Mouse (Mus musculus): ENCODE data around the gene Bbip1.
"Not testable (repeated sequence)": the region's sequence is repeated elsewhere in the genome, so short reads cannot be mapped to it uniquely, and the experiment has no call there.

Gene Bbip1

DNA sequence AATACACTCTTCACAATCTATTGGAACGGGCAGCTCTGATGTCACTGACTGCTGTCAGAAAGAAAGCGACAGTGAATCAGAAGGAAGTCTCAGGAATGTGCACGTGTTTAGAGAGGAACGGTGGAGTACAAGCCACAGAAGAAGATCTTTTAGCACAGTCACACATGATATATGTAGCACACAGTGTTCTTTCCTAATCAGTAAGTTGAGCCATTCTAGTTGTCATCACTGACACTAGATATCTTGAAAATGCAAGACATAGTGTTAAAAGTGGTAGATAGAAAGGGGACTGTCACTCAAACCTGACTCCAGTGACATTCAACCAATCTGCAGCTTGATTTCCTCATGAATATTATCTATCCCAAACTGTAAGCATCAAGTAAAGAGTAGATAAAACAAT, 5.0 kb downstream of the Bbip1 start:
- Histone ChIP-seq H3K36me3 (ENCODE audit: insufficient read depth, low read length) (no peaks in the 10 kb centered on the region), H3K9me3 (ENCODE audit: low read length) (no peaks in the 10 kb centered on the region), H3K27me3 (ENCODE audit: insufficient read depth, low read length) (no peaks in the 10 kb centered on the region), H3K4me1 (replicated peaks; ENCODE audit: low read depth, low read length) (peaks cover 10% of the 10 kb centered on the region), H3K4me3 (replicated peaks; ENCODE audit: low read length) (no peak overlapping the region)
- TF ChIP-seq CTCF (conservative IDR thresholded peaks at IDR 0.05; ENCODE audit: low read length) (no peak), POU5F1 (IDR thresholded peaks at IDR 0.05; ENCODE audit: borderline replicate concordance, low read length) (no peak), NANOG (IDR thresholded peaks at IDR 0.05; ENCODE audit: borderline replicate concordance, low read length) (no peak)

DNA sequence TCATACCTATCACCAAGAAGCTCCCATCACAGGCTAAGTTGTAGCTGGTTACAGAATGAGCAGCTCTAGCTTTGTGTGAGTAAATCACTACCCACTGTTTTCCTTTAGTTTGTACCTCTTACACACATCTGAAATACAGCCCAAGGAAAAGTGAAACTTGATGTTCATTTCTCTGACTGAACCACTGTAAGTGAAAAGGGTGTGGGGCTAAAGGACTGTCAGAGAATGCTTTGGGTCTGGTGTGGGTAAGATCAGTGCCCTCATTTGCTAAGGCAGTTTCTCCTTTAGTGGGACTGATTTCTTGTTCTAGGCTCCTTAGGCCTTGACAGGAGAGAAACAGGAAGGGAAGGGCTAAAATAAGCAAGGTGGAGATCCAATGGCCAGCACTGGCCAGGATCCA, 10.4 kb downstream of the Bbip1 start:
- H3K9me3 ChIP-seq (ENCODE audit: low read length): no peaks in the 10 kb centered on the region
- no peak for TF ChIP-seq POU5F1 (IDR thresholded peaks at IDR 0.05; ENCODE audit: borderline replicate concordance, low read length)
- TF ChIP-seq CTCF (conservative IDR thresholded peaks at IDR 0.05; ENCODE audit: low read length): no peak
- TF ChIP-seq NANOG (IDR thresholded peaks at IDR 0.05; ENCODE audit: borderline replicate concordance, low read length): no peak
- no peaks in the 10 kb centered on the region for H3K4me1 ChIP-seq (replicated peaks; ENCODE audit: low read depth, low read length)
- H3K27me3 ChIP-seq (ENCODE audit: insufficient read depth, low read length): no peaks in the 10 kb centered on the region
- H3K36me3 ChIP-seq (ENCODE audit: insufficient read depth, low read length): peaks cover 16% of the 10 kb centered on the region
- H3K4me3 ChIP-seq (replicated peaks; ENCODE audit: low read length): no peak overlapping the region

DNA sequence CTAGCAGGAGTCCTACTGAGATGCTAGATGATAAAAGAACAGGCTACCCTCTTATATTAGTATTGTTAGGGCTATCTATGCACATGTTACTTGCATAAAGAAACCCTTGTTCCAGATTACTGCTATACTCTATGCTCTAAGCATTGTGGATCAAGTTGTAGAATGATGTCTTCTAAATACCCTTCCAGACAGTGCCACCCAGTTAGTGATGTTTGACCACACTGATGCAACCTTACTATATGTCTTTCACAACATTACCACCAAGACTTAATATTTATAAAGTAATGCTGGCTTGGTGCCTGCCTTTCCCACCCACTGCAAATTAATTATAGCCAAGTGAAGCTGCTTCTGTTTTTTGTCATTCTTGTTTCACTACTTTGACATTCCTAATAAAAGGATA, 11.4 kb downstream of the Bbip1 start:
- TF ChIP-seq POU5F1 (IDR thresholded peaks at IDR 0.05; ENCODE audit: borderline replicate concordance, low read length): no peak
- H3K27me3 ChIP-seq (ENCODE audit: insufficient read depth, low read length): no peaks in the 10 kb centered on the region
- H3K4me3 ChIP-seq (replicated peaks; ENCODE audit: low read length): no peak overlapping the region
- no peaks in the 10 kb centered on the region for H3K9me3 ChIP-seq (ENCODE audit: low read length)
- H3K4me1 ChIP-seq (replicated peaks; ENCODE audit: low read depth, low read length): no peaks in the 10 kb centered on the region
- H3K36me3 ChIP-seq (ENCODE audit: insufficient read depth, low read length): peaks cover 19% of the 10 kb centered on the region

DNA sequence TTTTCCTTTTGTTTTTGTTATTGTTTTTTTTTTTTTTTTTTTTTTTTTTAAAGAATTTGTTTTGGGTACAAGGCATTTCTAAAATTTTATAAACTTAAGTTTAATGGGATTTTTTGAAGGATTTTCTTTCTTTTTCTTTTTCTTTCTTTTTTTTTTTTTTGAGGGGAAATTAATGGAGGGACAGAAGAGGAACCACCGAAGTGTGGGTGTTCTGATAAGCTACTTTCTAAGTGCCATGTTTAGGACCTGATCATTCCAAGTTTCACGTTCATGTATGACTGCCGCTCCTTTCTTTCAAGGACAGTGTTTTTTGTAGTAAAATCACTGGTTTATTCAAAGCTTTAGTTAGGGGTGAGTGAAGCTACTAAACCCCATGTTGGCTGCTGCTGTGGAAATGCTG, 15.2 kb downstream of the Bbip1 start:
- Histone ChIP-seq H3K36me3 (ENCODE audit: insufficient read depth, low read length) (peaks cover 20% of the 10 kb centered on the region), H3K4me1 (replicated peaks; ENCODE audit: low read depth, low read length) (no peaks in the 10 kb centered on the region), H3K9me3 (ENCODE audit: low read length) (no peaks in the 10 kb centered on the region), H3K27me3 (ENCODE audit: insufficient read depth, low read length) (no peaks in the 10 kb centered on the region), H3K4me3 (replicated peaks; ENCODE audit: low read length) (no peak overlapping the region)
- TF ChIP-seq POU5F1 (IDR thresholded peaks at IDR 0.05; ENCODE audit: borderline replicate concordance, low read length) (no peak), CTCF (conservative IDR thresholded peaks at IDR 0.05; ENCODE audit: low read length) (no peak), NANOG (IDR thresholded peaks at IDR 0.05; ENCODE audit: borderline replicate concordance, low read length) (no peak)

DNA sequence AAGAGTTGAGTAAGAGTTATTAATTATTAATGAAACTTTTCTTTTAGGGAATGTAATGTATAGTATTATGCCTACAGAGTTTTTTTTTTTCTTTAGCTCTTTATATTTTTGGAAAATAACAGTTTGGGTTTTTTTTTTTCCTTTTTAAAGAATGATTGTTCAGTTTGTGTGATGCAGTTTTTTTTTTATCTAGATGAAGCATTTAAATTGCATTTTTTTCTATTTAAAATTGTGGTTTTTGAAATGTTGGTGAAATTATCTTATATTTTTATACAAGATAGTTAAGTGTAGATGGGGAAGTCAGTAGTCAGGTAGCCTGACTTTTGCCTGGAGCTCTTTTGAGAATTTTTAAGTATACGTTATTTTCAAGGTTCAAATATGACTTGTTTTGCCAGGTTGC, 17.7 kb downstream of the Bbip1 start:
- TF ChIP-seq NANOG (IDR thresholded peaks at IDR 0.05; ENCODE audit: borderline replicate concordance, low read length) (no peak), POU5F1 (IDR thresholded peaks at IDR 0.05; ENCODE audit: borderline replicate concordance, low read length) (no peak), CTCF (conservative IDR thresholded peaks at IDR 0.05; ENCODE audit: low read length) (no peak)
- no peak overlapping the region for H3K4me3 ChIP-seq (replicated peaks; ENCODE audit: low read length)
- no peaks in the 10 kb centered on the region for H3K27me3 ChIP-seq (ENCODE audit: insufficient read depth, low read length)
- H3K36me3 ChIP-seq (ENCODE audit: insufficient read depth, low read length): peaks cover 20% of the 10 kb centered on the region
- H3K4me1 ChIP-seq (replicated peaks; ENCODE audit: low read depth, low read length): no peaks in the 10 kb centered on the region
- no peaks in the 10 kb centered on the region for H3K9me3 ChIP-seq (ENCODE audit: low read length)

DNA sequence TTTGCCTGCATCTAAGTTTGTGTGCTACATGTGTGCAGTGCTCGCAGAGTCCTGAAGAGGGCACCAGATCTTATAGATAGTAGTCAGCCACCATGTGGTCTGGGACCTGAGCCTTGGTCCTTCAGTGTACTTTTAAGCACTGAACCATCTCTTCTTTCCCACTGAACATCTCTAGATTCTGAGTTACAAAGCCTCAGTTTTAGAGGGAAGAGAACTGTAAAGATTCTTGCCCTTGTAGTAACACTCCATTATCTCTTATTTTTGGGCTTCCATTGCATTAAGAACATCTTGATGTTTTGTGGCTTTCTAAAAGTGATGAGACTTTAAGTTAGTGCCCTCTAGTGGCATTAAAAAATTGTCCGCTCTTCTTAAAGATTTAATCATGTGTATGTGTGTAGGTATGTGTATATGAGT, 19.1 kb downstream of the Bbip1 start:
- Histone ChIP-seq H3K4me3 (replicated peaks; ENCODE audit: low read length) (no peak overlapping the region), H3K4me1 (replicated peaks; ENCODE audit: low read depth, low read length) (no peaks in the 10 kb centered on the region), H3K27me3 (ENCODE audit: insufficient read depth, low read length) (no peaks in the 10 kb centered on the region), H3K36me3 (ENCODE audit: insufficient read depth, low read length) (peaks cover 9% of the 10 kb centered on the region), H3K9me3 (ENCODE audit: low read length) (no peaks in the 10 kb centered on the region)
- TF ChIP-seq NANOG (IDR thresholded peaks at IDR 0.05; ENCODE audit: borderline replicate concordance, low read length) (no peak), CTCF (conservative IDR thresholded peaks at IDR 0.05; ENCODE audit: low read length) (peak; percentile 27), POU5F1 (IDR thresholded peaks at IDR 0.05; ENCODE audit: borderline replicate concordance, low read length) (no peak)

DNA sequence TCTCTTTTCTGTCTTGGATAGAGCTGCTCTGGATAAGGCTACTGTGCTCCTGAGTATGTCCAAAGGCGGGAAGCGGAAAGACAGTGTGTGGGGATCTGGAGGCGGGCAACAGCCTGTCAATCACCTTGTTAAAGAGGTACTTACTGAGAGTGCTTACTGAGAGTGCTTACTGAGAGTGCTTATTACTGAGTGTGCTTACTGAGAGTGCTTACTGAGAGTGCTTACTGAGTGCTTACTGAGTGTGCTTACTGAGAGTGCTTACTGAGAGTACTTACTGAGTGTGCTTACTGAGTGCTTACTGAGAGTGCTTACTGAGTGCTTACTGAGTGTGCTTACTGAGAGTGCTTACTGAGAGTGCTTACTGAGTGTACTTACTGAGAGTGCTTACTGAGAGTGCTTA, 22.4 kb downstream of the Bbip1 start:
- H3K27me3 ChIP-seq (ENCODE audit: insufficient read depth, low read length); H3K9me3 ChIP-seq (ENCODE audit: low read length); H3K4me3 ChIP-seq (replicated peaks; ENCODE audit: low read length); H3K4me1 ChIP-seq (replicated peaks; ENCODE audit: low read depth, low read length): not testable (repeated sequence)
- peaks cover 12% of the 10 kb centered on the region; the same call in 1 of the 2 replicates for H3K36me3 ChIP-seq (ENCODE audit: insufficient read depth, low read length)

DNA sequence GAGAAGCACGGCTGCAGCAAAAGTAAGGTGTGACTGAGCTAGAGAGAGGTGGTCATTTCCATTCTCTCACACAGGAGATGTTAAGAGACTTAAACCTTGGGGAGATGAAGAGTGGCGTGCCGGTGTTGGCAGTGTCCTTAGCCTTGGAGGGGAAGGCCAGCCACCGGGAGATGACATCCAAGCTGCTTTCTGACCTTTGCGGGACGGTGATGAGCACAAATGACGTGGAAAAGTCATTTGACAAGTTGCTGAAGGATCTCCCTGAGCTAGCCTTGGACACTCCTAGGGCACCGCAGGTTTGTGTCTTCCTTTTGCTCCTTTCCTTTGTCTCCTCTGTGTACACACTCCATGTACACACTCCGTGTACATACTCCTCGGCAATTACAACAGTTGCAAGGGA, 24.9 kb downstream of the Bbip1 start:
- H3K4me3 ChIP-seq (replicated peaks; ENCODE audit: low read length): no peak overlapping the region
- peaks cover 12% of the 10 kb centered on the region; the same call in 1 of the 2 replicates for H3K36me3 ChIP-seq (ENCODE audit: insufficient read depth, low read length)
- H3K27me3 ChIP-seq (ENCODE audit: insufficient read depth, low read length): no peaks in the 10 kb centered on the region
- TF ChIP-seq CTCF (conservative IDR thresholded peaks at IDR 0.05; ENCODE audit: low read length) (no peak), POU5F1 (IDR thresholded peaks at IDR 0.05; ENCODE audit: borderline replicate concordance, low read length) (no peak), NANOG (IDR thresholded peaks at IDR 0.05; ENCODE audit: borderline replicate concordance, low read length) (no peak)
- no peaks in the 10 kb centered on the region for H3K4me1 ChIP-seq (replicated peaks; ENCODE audit: low read depth, low read length)
- no peaks in the 10 kb centered on the region for H3K9me3 ChIP-seq (ENCODE audit: low read length)

DNA sequence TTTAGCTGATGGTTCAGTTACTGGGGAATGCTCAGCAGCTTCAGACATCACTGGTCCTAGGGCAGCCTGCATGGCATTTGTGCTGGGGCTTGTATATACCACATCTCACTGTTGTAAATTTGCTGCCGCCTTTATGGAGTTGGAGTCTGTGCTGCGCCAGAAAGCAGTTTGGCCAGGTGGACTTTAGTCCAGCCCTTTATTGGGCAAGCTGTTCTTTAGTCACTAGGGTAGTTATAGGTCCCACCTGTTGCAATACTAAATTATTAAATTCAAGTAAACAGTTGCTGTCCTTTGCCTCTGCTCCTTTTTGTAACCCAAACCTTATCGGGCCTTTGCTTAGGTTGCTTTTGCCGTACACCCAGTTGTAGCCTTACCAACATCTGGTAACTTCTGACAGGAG, 29.5 kb downstream of the Bbip1 start:
- no peaks in the 10 kb centered on the region for H3K9me3 ChIP-seq (ENCODE audit: low read length)
- H3K27me3 ChIP-seq (ENCODE audit: insufficient read depth, low read length): no peaks in the 10 kb centered on the region
- no peaks in the 10 kb centered on the region for H3K4me1 ChIP-seq (replicated peaks; ENCODE audit: low read depth, low read length)
- H3K36me3 ChIP-seq (ENCODE audit: insufficient read depth, low read length): peaks cover 17% of the 10 kb centered on the region; the same call in 1 of the 2 replicates
- H3K4me3 ChIP-seq (replicated peaks; ENCODE audit: low read length): no peak overlapping the region
- TF ChIP-seq CTCF (conservative IDR thresholded peaks at IDR 0.05; ENCODE audit: low read length) (no peak), POU5F1 (IDR thresholded peaks at IDR 0.05; ENCODE audit: borderline replicate concordance, low read length) (no peak), NANOG (IDR thresholded peaks at IDR 0.05; ENCODE audit: borderline replicate concordance, low read length) (no peak)

DNA sequence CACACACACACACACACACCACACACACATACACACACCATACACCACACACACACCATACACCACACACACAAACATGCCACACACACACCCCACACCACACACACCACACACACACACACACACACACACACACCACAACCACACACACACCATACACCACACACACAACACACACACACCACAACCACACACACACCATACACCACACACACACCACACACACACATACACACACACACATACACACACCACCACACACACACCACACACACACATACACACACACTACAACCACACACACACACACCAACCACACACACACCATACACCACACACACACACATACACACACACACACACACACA, 37.7 kb downstream of the Bbip1 start:
- not testable (repeated sequence) for H3K27me3 ChIP-seq (ENCODE audit: insufficient read depth, low read length); H3K36me3 ChIP-seq (ENCODE audit: insufficient read depth, low read length); H3K9me3 ChIP-seq (ENCODE audit: low read length); H3K4me3 ChIP-seq (replicated peaks; ENCODE audit: low read length)
- H3K4me1 ChIP-seq (replicated peaks; ENCODE audit: low read depth, low read length): peaks cover 12% of the 10 kb centered on the region
